Mouse (Mus musculus) CH12.LX (cell line): ENCODE data around the gene Atp2a3.

Source experiments
- CHD2 ChIP-seq: IDR thresholded peaks from 2 replicates; pipeline ENCODE4 v1.6.1; 2011; ENCODE audit warnings: low read length, improper control_type of control experiment
- CTCF ChIP-seq, 2 experiments: IDR thresholded peaks in 1 of 2; conservative IDR thresholded peaks in 1 of 2; 2 replicates each; pipeline ENCODE4 v1.5.1; 2011 to 2012; ENCODE audit warnings: low read depth in 2 of 2, low read length in 2 of 2, improper control_type of control experiment in 1 of 2, inconsistent platforms in 1 of 2, mild to moderate bottlenecking in 1 of 2, moderate library complexity in 1 of 2
- ETS1 ChIP-seq: conservative IDR thresholded peaks from 2 replicates; pipeline ENCODE4 v1.6.1; 2012; ENCODE audit warnings: low read depth, mild to moderate bottlenecking, inconsistent platforms, low read length, improper control_type of control experiment, moderate library complexity
- GABPA ChIP-seq: IDR thresholded peaks from 2 replicates; pipeline ENCODE4 v1.6.1; 2012; ENCODE audit warnings: low read depth, low read length, improper control_type of control experiment, inconsistent platforms; ENCODE audit not compliant: insufficient replicate concordance
- MAZ ChIP-seq: IDR thresholded peaks from 2 replicates; pipeline ENCODE4 v1.6.1; 2012; ENCODE audit warnings: low read depth, mild to moderate bottlenecking, inconsistent platforms, low read length, improper control_type of control experiment, moderate library complexity
- MYC ChIP-seq: IDR thresholded peaks from 2 replicates; pipeline ENCODE4 v1.6.1; 2011; ENCODE audit warnings: low read depth, mild to moderate bottlenecking, improper control_type of control experiment, low read length
- POLR2A ChIP-seq: IDR thresholded peaks from 2 replicates; pipeline ENCODE4 v1.6.1; 2011; ENCODE audit warnings: low read depth, mild to moderate bottlenecking, improper control_type of control experiment, low read length
- POLR2AphosphoS2 ChIP-seq: IDR thresholded peaks from 2 replicates; pipeline ENCODE4 v1.6.1; 2011; ENCODE audit warnings: low read depth, low read length, improper control_type of control experiment
- TCF12 ChIP-seq: IDR thresholded peaks from 2 replicates; pipeline ENCODE4 v1.6.1; 2014; ENCODE audit warnings: low read depth, mild to moderate bottlenecking, inconsistent platforms, low read length, improper control_type of control experiment

DNA sequence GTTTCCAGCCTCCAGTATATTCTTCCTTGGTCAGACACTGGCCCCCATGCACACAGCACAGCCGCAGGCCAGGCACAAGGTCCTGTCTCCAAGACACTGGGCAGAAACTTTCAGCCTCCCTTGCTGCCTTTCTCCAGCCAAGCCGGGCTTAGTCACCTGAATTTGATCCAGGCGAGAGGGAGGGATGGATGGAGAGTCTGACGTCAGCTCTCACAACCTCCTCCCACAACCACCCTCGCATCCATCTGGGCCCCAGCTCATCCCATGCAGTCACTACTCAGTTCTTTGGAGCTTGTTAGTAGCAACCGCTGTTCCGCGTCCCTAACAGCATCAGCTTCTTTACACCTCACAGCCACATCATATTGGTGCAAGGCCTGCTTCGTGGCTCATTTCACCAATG lies 62.1 kb downstream of the Atp2a3 start:
- TF ChIP-seq TCF12 (no peak), POLR2A (no peak), CHD2 (no peak), GABPA (no peak), MAZ (no peak), POLR2AphosphoS2 (no peak), MYC (no peak), ETS1 (no peak), CTCF (conservative IDR thresholded peaks at IDR 0.05 in 1 of 2, IDR thresholded peaks at IDR 0.05 in 1 of 2; ENCODE audit: low read depth in 2 of 2, low read length in 2 of 2) (no peak)
